Mouse (Mus musculus) right cerebral cortex, postnatal 25 days (tissue): Measurements from ENCODE around the gene Tmem208.
"Not testable (repeated sequence)": the region's sequence is repeated elsewhere in the genome, so short reads cannot be mapped to it uniquely, and the experiment has no call there.

ENCODE experiments used
- DNase-seq: peaks from one replicate; pipeline ENCODE4 v3.0.0; 2022

Tmem208 gene

GRCm38 (mm10) chr8:105326141-105326672 lies at the start of gene Tmem208, which contains the start of gene Lrrc29:
Gene Tmem208, plus strand, starts transcription at chr8:105326354.
Gene Lrrc29, minus strand, starts transcription at chr8:105326278.
- peak; percentile 96 for DNase-seq

GRCm38 (mm10) chr8:105278911-105279334 lies 47.2 kb upstream of the Tmem208 start:
- peak; percentile 83 for DNase-seq

- no peak for DNase-seq
Observed at GRCm38 (mm10) chr8:105280567-105280966, 45.6 kb upstream of the Tmem208 start.

GRCm38 (mm10) chr8:105281821-105282220 lies 44.3 kb upstream of the Tmem208 start:
- DNase-seq, result no peak

- DNase-seq, result no peak
Observed at GRCm38 (mm10) chr8:105282239-105282638, 43.9 kb upstream of the Tmem208 start.

GRCm38 (mm10) chr8:105283074-105283473 lies 43.1 kb upstream of the Tmem208 start:
- no peak for DNase-seq

GRCm38 (mm10) chr8:105285514-105285913 lies 40.6 kb upstream of the Tmem208 start:
- DNase-seq, result no peak

GRCm38 (mm10) chr8:105286907-105287306 lies 39.2 kb upstream of the Tmem208 start:
- no peak for DNase-seq

GRCm38 (mm10) chr8:105288231-105288630 lies 37.9 kb upstream of the Tmem208 start:
- DNase-seq, result no peak

GRCm38 (mm10) chr8:105288958-105289732 lies 37.0 kb upstream of the Tmem208 start:
- DNase-seq, result peak; percentile 96

GRCm38 (mm10) chr8:105289805-105290460 lies 36.2 kb upstream of the Tmem208 start, which contains the start of gene 4931428F04Rik:
Gene 4931428F04Rik, minus strand, starts transcription at chr8:105289864.
- peak; percentile 48 for DNase-seq

- DNase-seq, result peak; percentile 68
Observed at GRCm38 (mm10) chr8:105290554-105291314, 35.4 kb upstream of the Tmem208 start.

GRCm38 (mm10) chr8:105291364-105291763 lies 34.8 kb upstream of the Tmem208 start:
- DNase-seq, result not testable (repeated sequence)

GRCm38 (mm10) chr8:105291802-105292201 lies 34.4 kb upstream of the Tmem208 start:
- not testable (repeated sequence) for DNase-seq

- no peak for DNase-seq
Observed at GRCm38 (mm10) chr8:105292471-105292870, 33.7 kb upstream of the Tmem208 start.

- no peak for DNase-seq
Observed at GRCm38 (mm10) chr8:105293405-105293804, 32.7 kb upstream of the Tmem208 start.

- no peak for DNase-seq
Observed at GRCm38 (mm10) chr8:105294776-105295175, 31.4 kb upstream of the Tmem208 start.

- no peak for DNase-seq
Observed at GRCm38 (mm10) chr8:105295256-105295655, 30.9 kb upstream of the Tmem208 start.

GRCm38 (mm10) chr8:105295895-105296573 lies 30.1 kb upstream of the Tmem208 start, which contains the start of gene Exoc3l:
Gene Exoc3l, minus strand, starts transcription at chr8:105296101.
- no peak for DNase-seq

- DNase-seq, result peak; percentile 94
Observed at GRCm38 (mm10) chr8:105297511-105298192, 28.5 kb upstream of the Tmem208 start, which contains the start of gene E2f4. Gene E2f4, plus strand, starts transcription at chr8:105297663.
